Mouse (Mus musculus) forebrain, embryonic 10.5 days (tissue): Measurements from ENCODE around the gene Tll2. TPM values are rescaled to one million over a fixed set of nuclear protein-coding genes. Genes with fewer than 3 reads are reported as not detected.

ENCODE experiments used
- DNase-seq: peaks from one replicate; pipeline ENCODE4 v3.0.0-alpha.2; 2017; ENCODE audit warnings: low spot score; ENCODE audit errors: extremely low spot score
- H3K27ac ChIP-seq: fragments of 300-500 bp; sonication (generic); 2 replicates; pipeline ENCODE4 v1.5.1; 2016; ENCODE audit warnings: mild to moderate bottlenecking
- H3K27me3 ChIP-seq: fragments of 300-500 bp; sonication (generic); 2 replicates; pipeline ENCODE4 v1.6.1; 2016; ENCODE audit warnings: mild to moderate bottlenecking; ENCODE audit not compliant: poor library complexity, severe bottlenecking
- H3K36me3 ChIP-seq: fragments of 300-500 bp; sonication (generic); replicated peaks from 2 replicates; pipeline ENCODE4 v1.6.1; 2016; ENCODE audit warnings: mild to moderate bottlenecking, moderate library complexity
- H3K4me1 ChIP-seq: fragments of 300-500 bp; sonication (generic); 2 replicates; pipeline ENCODE4 v1.6.1; 2016
- H3K4me3 ChIP-seq: fragments of 300-500 bp; sonication (generic); 2 replicates; pipeline ENCODE4 v1.5.1; 2016; ENCODE audit warnings: mild to moderate bottlenecking, moderate library complexity
- H3K9me3 ChIP-seq: fragments of 300-500 bp; sonication (generic); 2 replicates; pipeline ENCODE4 v1.6.1; 2016; ENCODE audit warnings: mild to moderate bottlenecking, moderate library complexity
- WGBS: fragments of 180-500 bp; shearing (Covaris S2); methylation state at CpG from one replicate; pipeline ENCODE4 v1.1.7; 2016; 5-methylcytosine and 5-hydroxymethylcytosine counted together
- polyA plus RNA-seq: library from polyadenylated mRNA; unstranded; fragments of >200 nt; fragmentation: Nextera tagmentation; extraction: Ambion mirVana; gene quantifications from 2 replicates; pipeline ENCODE4 v1.2.1, GENCODE M21; 2016

Gene Tll2
- polyA plus RNA-seq, 1 experiment from 2014 or later, result 1.1 TPM

- Histone ChIP-seq H3K4me1 (peaks cover 28% of the 10 kb centered on the region), H3K36me3 (no peaks in the 10 kb centered on the region), H3K27me3 (peaks cover 88% of the 10 kb centered on the region), H3K4me3 (no peak overlapping the region), H3K9me3 (no peaks in the 10 kb centered on the region), H3K27ac (no peak overlapping the region)
- DNase-seq, result no peak
- whole genome bisulfite sequencing, result 76% methylated on average over 1 of the region's 1 CpGs
Measured at GRCm38 (mm10) chr19:41193379-41193778, 13.3 kb downstream of the Tll2 start.

DNA sequence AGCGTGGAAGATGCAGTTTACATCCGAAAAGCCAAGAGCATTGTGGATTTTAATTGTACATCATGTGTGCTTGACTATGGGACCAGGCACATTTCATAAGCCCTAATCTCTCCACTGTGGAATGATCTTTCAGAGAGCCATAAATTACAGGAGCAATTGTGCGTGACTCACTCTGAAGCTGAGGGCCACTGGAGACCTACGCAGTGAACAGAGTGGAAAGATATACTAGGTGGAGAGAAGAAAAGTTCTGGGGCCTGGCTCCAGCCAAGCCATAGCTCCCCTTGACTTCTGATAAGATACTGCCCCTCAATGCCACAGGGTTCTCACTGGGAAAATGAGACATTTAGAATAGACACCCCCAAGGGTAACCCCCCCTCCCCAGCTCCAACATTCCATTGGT lies 13.7 kb downstream of the Tll2 start:
- Histone ChIP-seq H3K9me3 (no peaks in the 10 kb centered on the region), H3K27ac (no peak overlapping the region), H3K27me3 (peaks cover 92% of the 10 kb centered on the region), H3K4me3 (no peak overlapping the region), H3K36me3 (no peaks in the 10 kb centered on the region), H3K4me1 (peaks cover 28% of the 10 kb centered on the region)
- WGBS, result 95% methylated on average over 4 of the region's 4 CpGs
- no peak for DNase-seq

DNA sequence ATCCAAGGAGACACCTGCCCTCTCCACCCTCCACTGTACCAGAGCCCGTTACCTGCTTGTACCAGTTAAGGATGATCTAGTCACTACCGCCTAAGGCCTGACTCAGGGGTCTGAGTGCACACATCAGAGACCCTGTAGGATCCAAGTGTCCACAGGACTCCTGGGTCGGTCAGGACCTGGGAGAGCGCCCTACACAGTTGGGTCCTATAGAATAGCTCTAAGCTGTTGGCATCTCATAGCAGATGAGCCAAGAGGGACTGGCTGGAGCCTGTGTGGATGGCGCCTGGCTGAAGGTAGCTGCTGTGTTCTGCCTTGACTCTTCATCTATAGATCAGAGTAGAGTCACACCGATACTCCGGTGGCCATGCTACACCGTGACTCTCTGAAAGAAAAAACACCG lies 14.9 kb downstream of the Tll2 start:
- Histone ChIP-seq H3K27me3 (peaks cover 92% of the 10 kb centered on the region), H3K27ac (no peak overlapping the region), H3K4me3 (no peak overlapping the region), H3K4me1 (peaks cover 28% of the 10 kb centered on the region), H3K9me3 (no peaks in the 10 kb centered on the region), H3K36me3 (no peaks in the 10 kb centered on the region)
- WGBS, result 78% methylated on average over 9 of the region's 9 CpGs
- no peak for DNase-seq

DNA sequence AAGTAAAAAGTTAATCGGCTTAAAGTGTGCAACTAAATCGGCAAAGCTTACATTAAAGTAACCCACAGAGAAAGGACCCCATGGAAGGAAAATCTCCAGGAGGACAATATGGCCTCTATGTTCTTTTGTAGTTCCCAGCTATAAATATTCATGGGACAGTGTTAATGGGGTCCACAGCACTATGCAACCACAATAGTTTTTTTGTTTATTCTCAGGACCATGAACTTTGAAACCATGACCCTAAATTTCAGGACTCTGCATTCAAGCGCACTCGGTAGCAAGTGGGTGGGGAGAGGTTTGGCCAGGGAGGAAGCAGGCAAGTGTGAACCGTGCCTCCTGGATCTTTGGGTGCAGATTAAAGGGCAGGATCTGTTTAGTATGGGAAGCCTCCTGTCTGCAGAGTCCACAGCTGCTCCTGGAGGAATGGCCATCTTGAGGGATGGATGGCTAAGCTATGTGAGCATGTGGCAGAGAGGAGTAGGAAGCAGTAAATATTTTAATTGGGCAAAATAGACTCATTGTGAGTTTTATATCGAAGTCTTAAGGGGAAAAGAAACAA lies 15.7 kb downstream of the Tll2 start:
- Histone ChIP-seq H3K9me3 (no peaks in the 10 kb centered on the region), H3K4me3 (no peak overlapping the region), H3K27me3 (peaks cover 90% of the 10 kb centered on the region), H3K4me1 (peaks cover 28% of the 10 kb centered on the region), H3K27ac (no peak overlapping the region), H3K36me3 (no peaks in the 10 kb centered on the region)
- no peak for DNase-seq
- WGBS, result 52% methylated on average over 6 of the region's 6 CpGs

DNA sequence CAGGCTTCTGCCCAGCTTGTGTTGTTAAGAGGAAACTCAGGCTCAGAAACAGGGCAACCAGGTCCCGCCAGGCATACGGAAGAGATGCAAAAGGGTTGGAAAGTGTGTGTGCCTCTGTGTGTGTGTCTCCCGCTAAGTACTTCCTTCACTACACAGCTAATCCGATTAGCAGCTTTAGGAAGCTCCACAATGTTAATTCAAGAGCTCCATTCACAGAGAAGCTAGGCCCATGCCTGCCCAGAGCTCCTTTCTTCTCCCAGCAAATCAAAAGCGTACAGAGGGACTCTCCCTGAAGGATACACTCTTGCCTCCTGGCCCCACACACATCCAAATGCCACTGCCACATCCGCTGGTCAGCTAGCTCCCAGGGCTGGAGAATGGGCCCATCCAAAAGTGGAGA lies 29.3 kb downstream of the Tll2 start:
- WGBS, result 2% methylated on average over 6 of the region's 6 CpGs
- H3K4me1 ChIP-seq, result peaks cover 28% of the 10 kb centered on the region
- no peak overlapping the region for H3K27ac ChIP-seq
- peak; percentile 51 for DNase-seq
- no peaks in the 10 kb centered on the region for H3K36me3 ChIP-seq
- H3K9me3 ChIP-seq, result no peaks in the 10 kb centered on the region; the same call in 1 of the 2 replicates
- no peak overlapping the region for H3K4me3 ChIP-seq
- H3K27me3 ChIP-seq, result peaks cover 100% of the 10 kb centered on the region

GRCm38 (mm10) chr19:41176881-41177280 lies 29.8 kb downstream of the Tll2 start:
- peaks cover 100% of the 10 kb centered on the region for H3K27me3 ChIP-seq
- no peak for DNase-seq
- H3K4me1 ChIP-seq, result peaks cover 28% of the 10 kb centered on the region
- WGBS, result 28% methylated on average over 2 of the region's 2 CpGs
- H3K4me3 ChIP-seq, result no peak overlapping the region
- H3K9me3 ChIP-seq, result no peaks in the 10 kb centered on the region; the same call in 1 of the 2 replicates
- H3K36me3 ChIP-seq, result no peaks in the 10 kb centered on the region
- H3K27ac ChIP-seq, result no peak overlapping the region

DNA sequence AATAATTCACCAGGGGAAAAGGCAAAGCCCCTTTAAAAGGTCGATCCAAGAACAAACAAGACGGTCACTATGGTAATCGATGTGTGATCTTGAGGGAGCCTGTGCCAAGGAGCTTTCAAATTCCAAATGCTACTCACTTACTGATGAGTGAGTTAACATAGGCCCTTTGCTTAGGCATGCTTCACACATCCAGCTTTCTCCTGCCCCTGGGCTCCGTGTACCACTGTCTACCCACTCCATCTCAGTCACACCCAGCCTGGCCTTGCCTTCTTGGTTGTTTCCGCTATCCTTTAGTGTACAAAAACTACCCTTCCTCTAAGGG lies 40.8 kb downstream of the Tll2 start:
- Histone ChIP-seq H3K36me3 (no peaks in the 10 kb centered on the region), H3K27ac (no peak overlapping the region), H3K4me1 (peaks cover 24% of the 10 kb centered on the region), H3K4me3 (no peak overlapping the region), H3K27me3 (peaks cover 81% of the 10 kb centered on the region), H3K9me3 (no peaks in the 10 kb centered on the region)
- 90% methylated on average over 5 of the region's 5 CpGs for WGBS
- no peak for DNase-seq

DNA sequence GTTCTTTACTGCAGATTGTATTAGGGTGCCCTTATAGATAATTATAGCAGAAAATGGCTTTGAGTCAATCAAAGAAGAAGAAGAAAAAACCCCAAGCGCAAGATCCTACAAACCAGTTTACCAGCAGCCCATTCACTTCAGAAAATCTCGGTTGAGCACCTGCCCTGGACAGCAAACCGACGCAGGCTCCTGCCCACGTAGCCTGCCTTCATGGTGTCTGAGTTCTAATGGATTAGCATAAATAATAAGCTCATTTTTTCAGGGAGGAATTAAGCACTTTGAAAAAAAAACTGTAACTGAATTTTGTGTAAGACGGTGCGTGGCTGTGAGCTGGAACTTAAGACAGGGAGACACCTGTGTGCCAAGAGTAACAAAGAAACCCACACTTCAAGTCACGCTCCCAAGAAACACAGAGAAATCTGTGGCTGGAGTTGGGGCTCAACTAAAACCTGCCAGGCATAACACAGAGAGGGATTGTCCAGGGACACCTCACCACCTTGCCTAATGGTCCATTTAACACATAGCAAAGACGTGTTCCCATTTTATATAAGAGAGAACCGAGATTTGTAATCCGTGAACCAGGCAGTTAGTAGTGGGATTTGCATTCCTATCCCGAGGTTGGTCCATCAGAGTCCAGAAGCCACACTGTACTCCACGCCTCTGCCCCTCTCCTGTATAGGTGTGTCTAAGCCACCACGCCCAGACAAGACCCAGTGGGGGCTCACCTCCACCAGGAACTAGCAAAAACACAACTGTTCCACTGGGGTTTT lies 41.3 kb downstream of the Tll2 start:
- Histone ChIP-seq H3K36me3 (no peaks in the 10 kb centered on the region), H3K27ac (no peak overlapping the region), H3K9me3 (no peaks in the 10 kb centered on the region), H3K4me3 (no peak overlapping the region), H3K4me1 (peaks cover 28% of the 10 kb centered on the region), H3K27me3 (peaks cover 81% of the 10 kb centered on the region)
- WGBS, result 75% methylated on average over 14 of the region's 14 CpGs
- DNase-seq, result no peak

DNA sequence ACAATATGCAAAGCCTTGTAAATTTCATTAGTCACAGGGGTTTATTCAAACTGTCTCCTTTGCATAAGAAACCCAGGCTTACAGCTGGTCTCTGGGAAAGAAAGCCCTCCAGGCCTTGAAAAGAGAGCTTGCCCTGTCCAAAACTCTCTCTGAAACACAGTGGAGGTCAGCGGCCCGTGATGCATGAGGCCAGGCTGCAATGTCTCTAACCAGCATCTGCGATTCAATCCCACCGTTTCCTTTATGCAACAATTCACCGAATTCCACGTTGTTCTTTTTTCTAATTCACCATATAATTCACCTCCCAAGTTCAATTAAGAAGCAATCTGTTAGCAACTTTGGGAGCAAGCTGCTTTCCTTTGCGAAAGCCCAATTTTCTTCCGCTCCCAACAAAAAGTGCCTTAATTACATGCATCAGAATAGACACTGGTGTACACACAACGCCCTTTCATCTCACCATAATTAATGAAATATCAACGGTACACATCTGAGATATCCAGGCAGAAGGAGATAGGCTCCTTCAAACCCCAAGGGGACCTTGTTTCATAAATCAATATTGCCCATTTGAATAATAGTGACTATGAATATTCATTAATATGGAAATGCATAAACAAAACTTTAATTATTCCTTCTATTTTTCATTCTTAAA lies 42.1 kb downstream of the Tll2 start:
- no peak overlapping the region for H3K4me3 ChIP-seq
- H3K36me3 ChIP-seq, result no peaks in the 10 kb centered on the region
- no peaks in the 10 kb centered on the region for H3K9me3 ChIP-seq
- DNase-seq, result no peak
- H3K4me1 ChIP-seq, result peaks cover 30% of the 10 kb centered on the region
- no peak overlapping the region for H3K27ac ChIP-seq
- H3K27me3 ChIP-seq, result peaks cover 76% of the 10 kb centered on the region
- WGBS, result 43% methylated on average over 10 of the region's 10 CpGs

- H3K27ac ChIP-seq, result no peak overlapping the region
- H3K27me3 ChIP-seq, result peaks cover 34% of the 10 kb centered on the region
- WGBS, result 59% methylated on average over 14 of the region's 14 CpGs
- no peaks in the 10 kb centered on the region for H3K36me3 ChIP-seq
- H3K4me1 ChIP-seq, result peaks cover 24% of the 10 kb centered on the region
- H3K9me3 ChIP-seq, result no peaks in the 10 kb centered on the region
- DNase-seq, result no peak
- H3K4me3 ChIP-seq, result no peak overlapping the region
Measured at GRCm38 (mm10) chr19:41160388-41160787, 46.2 kb downstream of the Tll2 start.

- no peaks in the 10 kb centered on the region for H3K4me1 ChIP-seq
- 89% methylated on average over 7 of the region's 7 CpGs for WGBS
- no peaks in the 10 kb centered on the region for H3K27me3 ChIP-seq
- no peak overlapping the region for H3K27ac ChIP-seq
- H3K4me3 ChIP-seq, result no peak overlapping the region
- DNase-seq, result no peak
- H3K9me3 ChIP-seq, result peaks cover 8% of the 10 kb centered on the region; the same call in 1 of the 2 replicates
- no peaks in the 10 kb centered on the region for H3K36me3 ChIP-seq
Measured at GRCm38 (mm10) chr19:41154681-41155080, 52.0 kb downstream of the Tll2 start.

DNA sequence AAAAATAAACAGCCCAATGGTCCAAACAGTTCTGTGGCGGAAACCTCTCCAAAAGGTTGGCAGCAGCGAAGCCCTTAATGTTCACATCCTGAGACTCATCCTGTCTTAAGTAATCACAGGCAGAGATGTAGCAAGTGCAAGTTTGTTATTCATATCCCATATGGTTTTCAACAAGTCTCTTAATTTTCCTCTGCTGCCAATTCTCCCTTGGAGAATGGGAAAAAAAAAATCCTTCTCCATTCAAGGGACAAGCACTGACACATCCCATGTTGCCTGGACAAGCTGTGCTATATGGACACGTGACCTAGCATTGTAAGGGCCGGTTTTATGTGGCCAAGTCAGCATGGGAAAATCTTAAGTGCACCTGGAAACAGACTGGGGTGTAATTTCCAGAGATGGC lies 54.2 kb downstream of the Tll2 start:
- H3K36me3 ChIP-seq, result no peaks in the 10 kb centered on the region
- no peak for DNase-seq
- peaks cover 8% of the 10 kb centered on the region; the same call in 1 of the 2 replicates for H3K9me3 ChIP-seq
- no peaks in the 10 kb centered on the region for H3K27me3 ChIP-seq
- WGBS, result 94% methylated on average over 4 of the region's 4 CpGs
- H3K4me1 ChIP-seq, result no peaks in the 10 kb centered on the region
- H3K27ac ChIP-seq, result no peak overlapping the region
- H3K4me3 ChIP-seq, result no peak overlapping the region

- H3K27ac ChIP-seq, result no peak overlapping the region
- no peak overlapping the region for H3K4me3 ChIP-seq
- no peak for DNase-seq
- 93% methylated on average over 3 of the region's 3 CpGs for WGBS
- no peaks in the 10 kb centered on the region for H3K27me3 ChIP-seq
- H3K4me1 ChIP-seq, result no peaks in the 10 kb centered on the region
- H3K9me3 ChIP-seq, result peaks cover 8% of the 10 kb centered on the region; the same call in 1 of the 2 replicates
- H3K36me3 ChIP-seq, result no peaks in the 10 kb centered on the region
Measured at GRCm38 (mm10) chr19:41152016-41152370, 54.6 kb downstream of the Tll2 start.
